Mouse (Mus musculus) erythroblast, embryonic 14.5 days (primary cell): ENCODE measurements around the gene Ocel1.

Source experiments
- GATA1 ChIP-seq: IDR thresholded peaks from 2 replicates; pipeline ENCODE4 v1.6.1; 2012; ENCODE audit warnings: low read length, inconsistent platforms, mixed read lengths
- TAL1 ChIP-seq: IDR thresholded peaks from 3 replicates; pipeline ENCODE4 v1.6.1; 2012; ENCODE audit warnings: low read length, inconsistent platforms, mixed read lengths

DNA sequence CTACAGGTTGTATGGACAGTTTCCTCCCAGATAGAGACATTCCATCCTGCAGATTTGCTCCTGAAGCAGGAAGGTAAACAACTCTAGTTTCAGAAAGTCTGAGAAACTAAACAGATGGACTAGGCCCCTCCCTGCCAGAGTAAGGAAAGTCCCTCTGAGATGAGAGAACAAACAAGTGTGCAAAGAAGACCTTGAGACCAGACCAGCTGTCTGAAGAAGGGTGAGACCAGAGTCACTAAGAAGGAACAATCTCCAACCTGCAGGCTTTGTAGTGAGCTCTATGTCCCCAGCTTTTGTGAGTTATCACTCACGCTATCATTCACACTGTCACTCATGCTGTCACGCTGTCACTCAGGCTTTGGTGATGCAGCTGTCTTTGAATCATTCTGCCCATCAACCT is 20.6 kb downstream of the Ocel1 start:
- TF ChIP-seq TAL1 (no peak), GATA1 (no peak)
